Mouse (Mus musculus): ENCODE results near the gene Vmn1r196. TPM values are rescaled to one million over a fixed set of nuclear protein-coding genes. Genes with fewer than 3 reads are reported as not detected.

Vmn1r196 gene
- total and polyA plus RNA-seq, 3 experiments, result not detected

- Histone ChIP-seq H3K36me3 (ENCODE audit: control insufficient read depth in 1 of 2, insufficient read depth in 2 of 2, low read length in 2 of 2) (no peaks in the 10 kb centered on the region), H3K27ac (ENCODE audit: control insufficient read depth, low read depth, low read length) (no peak overlapping the region), H3K27me3 (ENCODE audit: control insufficient read depth in 1 of 2, insufficient read depth in 2 of 2, low read length in 2 of 2) (no peaks in the 10 kb centered on the region), H3K9ac (ENCODE audit: control insufficient read depth, low read depth, low read length, poor library complexity, severe bottlenecking) (no peak overlapping the region), H3K4me1 (ENCODE audit: control insufficient read depth in 1 of 2, insufficient read depth in 2 of 2, low read length in 2 of 2) (no peaks in the 10 kb centered on the region), H3K4me3 (ENCODE audit: control insufficient read depth in 1 of 2, insufficient read depth in 1 of 2, low read depth in 2 of 2, low read length in 2 of 2) (no peak overlapping the region), H3K79me2 (ENCODE audit: control insufficient read depth, insufficient read depth, low read length, poor library complexity) (no peaks in the 10 kb centered on the region), H3K9me3 (replicated peaks; ENCODE audit: insufficient read depth, low read length) (no peaks in the 10 kb centered on the region)
- DNase-seq (ENCODE audit: low read depth, low spot score), result no peak
- TF ChIP-seq ZKSCAN1 (IDR thresholded peaks at IDR 0.05; ENCODE audit: low read depth, low read length), result no peak
- no peak for TF ChIP-seq MAX (IDR thresholded peaks at IDR 0.05; ENCODE audit: low read length)
- no peak for TF ChIP-seq MAZ (IDR thresholded peaks at IDR 0.05; ENCODE audit: low read depth, low read length)
- no peak for TF ChIP-seq ZMIZ1 (IDR thresholded peaks at IDR 0.05; ENCODE audit: low read depth, low read length)
- no peak for TF ChIP-seq POLR2AphosphoS2 (IDR thresholded peaks at IDR 0.05; ENCODE audit: low read length)
- no peak for TF ChIP-seq RAD21 (IDR thresholded peaks at IDR 0.05; ENCODE audit: low read depth, low read length)
- TF ChIP-seq SMC3 (IDR thresholded peaks at IDR 0.05; ENCODE audit: low read depth, low read length), result no peak
- no peak for TF ChIP-seq MEF2A (IDR thresholded peaks at IDR 0.05; ENCODE audit: extremely low read depth, insufficient replicate concordance, low read depth, low read length, poor library complexity, severe bottlenecking)
- TF ChIP-seq MYC (IDR thresholded peaks at IDR 0.05; ENCODE audit: low read depth, low read length), result no peak
- no peak for TF ChIP-seq HCFC1 (IDR thresholded peaks at IDR 0.05; ENCODE audit: low read depth, low read length)
- TF ChIP-seq ZNF384 (IDR thresholded peaks at IDR 0.05; ENCODE audit: low read depth, low read length), result no peak
- TF ChIP-seq NELFE (IDR thresholded peaks at IDR 0.05; ENCODE audit: low read depth, low read length), result no peak
- no peak for TF ChIP-seq GABPA (IDR thresholded peaks at IDR 0.05; ENCODE audit: low read depth, low read length)
- no peak for TF ChIP-seq USF2 (IDR thresholded peaks at IDR 0.05; ENCODE audit: borderline replicate concordance in 1 of 2, insufficient read depth in 1 of 2, low read depth in 1 of 2, low read length in 2 of 2)
- TF ChIP-seq ETS1 (IDR thresholded peaks at IDR 0.05; ENCODE audit: low read depth, low read length), result no peak
- no peak for TF ChIP-seq GATA1 (IDR thresholded peaks at IDR 0.05; ENCODE audit: low read depth, low read length)
- no peak for TF ChIP-seq ELF1 (IDR thresholded peaks at IDR 0.05; ENCODE audit: low read depth, low read length)
- TF ChIP-seq ZC3H11A (IDR thresholded peaks at IDR 0.05; ENCODE audit: low read depth, low read length), result no peak
Observed at GRCm38 (mm10) chr13:22271721-22272120, 18.0 kb upstream of the Vmn1r196 start.

- Histone ChIP-seq H3K4me3 (ENCODE audit: control insufficient read depth in 1 of 2, insufficient read depth in 1 of 2, low read depth in 2 of 2, low read length in 2 of 2) (no peak overlapping the region), H3K9ac (ENCODE audit: control insufficient read depth, low read depth, low read length, poor library complexity, severe bottlenecking) (no peak overlapping the region), H3K27me3 (ENCODE audit: control insufficient read depth in 1 of 2, insufficient read depth in 2 of 2, low read length in 2 of 2) (no peaks in the 10 kb centered on the region), H3K4me1 (ENCODE audit: control insufficient read depth in 1 of 2, insufficient read depth in 2 of 2, low read length in 2 of 2) (no peaks in the 10 kb centered on the region), H3K36me3 (ENCODE audit: control insufficient read depth in 1 of 2, insufficient read depth in 2 of 2, low read length in 2 of 2) (no peaks in the 10 kb centered on the region), H3K9me3 (replicated peaks; ENCODE audit: insufficient read depth, low read length) (no peaks in the 10 kb centered on the region), H3K27ac (ENCODE audit: control insufficient read depth, low read depth, low read length) (no peak overlapping the region), H3K79me2 (ENCODE audit: control insufficient read depth, insufficient read depth, low read length, poor library complexity) (no peaks in the 10 kb centered on the region)
- TF ChIP-seq MEF2A (IDR thresholded peaks at IDR 0.05; ENCODE audit: extremely low read depth, insufficient replicate concordance, low read depth, low read length, poor library complexity, severe bottlenecking) (no peak), CTCF (IDR thresholded peaks at IDR 0.05 in 2 of 3, conservative IDR thresholded peaks at IDR 0.05 in 1 of 3; ENCODE audit: control insufficient read depth in 1 of 3, insufficient read depth in 1 of 3, low read depth in 2 of 3, low read length in 3 of 3, poor library complexity in 1 of 3, severe bottlenecking in 1 of 3) (no peak), BHLHE40 (IDR thresholded peaks at IDR 0.05; ENCODE audit: borderline replicate concordance, low read depth, low read length) (no peak), USF2 (IDR thresholded peaks at IDR 0.05; ENCODE audit: borderline replicate concordance in 1 of 2, insufficient read depth in 1 of 2, low read depth in 1 of 2, low read length in 2 of 2) (no peak), MAZ (IDR thresholded peaks at IDR 0.05; ENCODE audit: low read depth, low read length) (no peak), USF1 (IDR thresholded peaks at IDR 0.05; ENCODE audit: low read depth, low read length) (no peak), ELF1 (IDR thresholded peaks at IDR 0.05; ENCODE audit: low read depth, low read length) (no peak), MAFK (IDR thresholded peaks at IDR 0.05; ENCODE audit: borderline replicate concordance, low read depth, low read length) (no peak), RAD21 (IDR thresholded peaks at IDR 0.05; ENCODE audit: low read depth, low read length) (no peak), EP300 (IDR thresholded peaks at IDR 0.05; ENCODE audit: low read depth in 1 of 2, low read length in 2 of 2) (no peak), ZMIZ1 (IDR thresholded peaks at IDR 0.05; ENCODE audit: low read depth, low read length) (no peak), SIN3A (IDR thresholded peaks at IDR 0.05; ENCODE audit: low read length) (no peak), POLR2A (IDR thresholded peaks at IDR 0.05; ENCODE audit: control insufficient read depth in 1 of 2, insufficient read depth in 1 of 2, low read depth in 1 of 2, low read length in 2 of 2, poor library complexity in 1 of 2) (no peak), GATA1 (IDR thresholded peaks at IDR 0.05; ENCODE audit: low read depth, low read length) (no peak), JUND (IDR thresholded peaks at IDR 0.05; ENCODE audit: low read depth, low read length) (no peak), TCF12 (IDR thresholded peaks at IDR 0.05; ENCODE audit: low read depth, low read length) (no peak), TBP (IDR thresholded peaks at IDR 0.05; ENCODE audit: low read depth, low read length) (no peak)
- DNase-seq (ENCODE audit: low read depth, low spot score), result no peak
Observed at GRCm38 (mm10) chr13:22284578-22284977, 5.1 kb upstream of the Vmn1r196 start.

All from MEL (cell line).